Mouse (Mus musculus) heart, adult 8-10 months (tissue): ENCODE measurements at regions not wholly inside any gene's neighbourhood (a gene's known extent, or its start where the extent isn't known, plus 50 kb on each side); places are given as distances from the start of the nearest gene placed in this dataset.

Experiments
- DNase-seq: peaks from one replicate; pipeline ENCODE4 v3.0.0; 2022; ENCODE audit warnings: low spot score

DNA sequence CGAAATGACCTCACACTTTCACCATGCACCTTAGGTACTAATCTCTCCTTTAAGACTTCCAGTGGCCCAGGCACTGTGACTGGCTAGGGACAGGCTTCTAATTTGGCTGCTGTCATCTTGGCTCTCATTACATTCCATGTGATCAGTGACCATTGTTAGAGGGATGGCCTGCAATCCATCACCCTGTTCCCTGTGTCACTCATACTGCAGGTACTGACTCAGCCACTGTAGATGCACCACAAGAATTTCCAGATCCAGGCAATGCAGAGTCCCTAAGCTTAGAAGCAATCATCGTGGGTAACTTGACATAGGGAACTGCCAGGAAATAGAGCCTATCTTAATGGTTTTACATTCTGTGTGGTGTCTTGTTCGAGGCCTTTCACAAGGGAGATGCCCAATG, 92.1 kb upstream of the Krr1 start:
- no peak for DNase-seq

DNA sequence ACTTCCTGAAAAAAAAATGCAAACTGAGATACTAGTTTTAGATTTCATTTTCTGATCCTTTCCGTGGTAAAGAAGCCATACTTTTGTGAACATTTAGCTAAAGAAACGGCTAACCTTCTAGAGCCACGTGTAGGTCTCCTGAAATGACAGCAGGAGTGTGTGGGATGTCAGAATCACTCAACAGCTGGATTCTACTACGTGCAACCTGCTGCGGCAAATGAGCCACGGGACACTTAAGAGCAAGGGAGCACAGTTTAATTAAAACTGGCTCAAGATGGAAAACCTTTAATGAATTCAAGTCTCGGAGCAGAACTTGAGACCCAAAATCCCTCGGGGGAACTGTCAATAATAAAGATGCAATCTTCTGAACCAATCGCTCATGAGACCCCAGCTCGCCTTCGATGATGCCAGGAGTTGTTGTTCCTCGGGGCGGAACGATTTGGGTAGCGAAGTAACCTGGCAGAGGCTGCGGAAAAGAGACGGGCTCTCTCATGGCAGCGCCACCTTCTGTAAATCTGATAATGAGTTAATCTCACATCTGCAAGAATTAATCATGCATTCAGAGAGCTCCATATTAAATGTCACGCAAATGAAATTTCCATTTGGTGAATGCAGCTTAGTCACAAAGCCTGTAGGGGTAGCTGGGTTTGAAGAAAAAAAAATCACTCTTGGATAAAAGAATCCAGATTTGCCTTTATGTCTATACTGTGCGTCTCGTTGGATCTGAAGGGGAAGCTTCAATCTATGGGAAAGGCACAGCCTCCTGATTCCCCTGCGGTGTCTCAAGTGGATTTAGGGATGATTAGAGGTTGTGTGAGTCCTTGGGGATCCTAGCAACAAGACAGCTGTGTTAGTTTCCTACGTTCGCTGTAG, 90.9 kb upstream of the Krr1 start:
- DNase-seq, result no peak

DNA sequence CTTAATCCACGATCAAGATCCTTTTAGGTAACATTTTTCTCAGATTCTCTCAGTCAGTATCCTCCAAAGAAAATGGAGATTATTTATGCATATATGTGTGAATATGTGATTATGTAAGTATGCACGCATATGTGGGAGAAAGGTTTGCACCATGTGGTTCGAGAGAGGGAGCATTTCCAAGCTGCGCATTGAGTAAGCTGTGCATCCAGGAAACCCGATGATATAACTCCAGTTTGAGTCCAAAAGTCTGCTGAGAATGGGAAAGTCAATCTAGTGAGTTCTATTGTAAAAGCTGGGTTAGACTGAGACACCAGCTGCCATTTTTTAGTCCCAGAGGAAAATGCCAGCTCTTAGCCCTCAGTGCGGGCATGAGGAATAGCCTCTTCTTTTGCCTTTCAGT, 89.9 kb upstream of the Krr1 start:
- no peak for DNase-seq

DNA sequence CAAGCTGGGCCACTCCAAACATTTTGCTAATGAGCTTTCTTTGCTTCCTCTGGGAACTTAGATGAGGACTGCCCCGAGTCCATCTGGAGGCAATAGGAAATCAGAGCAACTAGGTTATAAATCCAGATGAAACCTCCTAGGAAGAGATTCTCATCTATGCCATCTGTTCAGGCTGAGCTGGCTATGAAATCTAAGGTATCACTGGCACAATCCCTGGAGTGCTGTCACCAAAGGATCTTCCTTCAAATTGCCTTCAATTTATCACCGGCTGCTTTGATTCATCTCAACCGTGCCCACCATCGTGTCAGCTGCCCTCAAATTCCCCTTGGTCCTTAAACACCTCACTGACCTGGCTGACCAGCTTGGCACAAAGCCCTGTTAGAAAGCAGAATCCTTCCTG, 87.8 kb upstream of the Krr1 start:
- no peak for DNase-seq

DNA sequence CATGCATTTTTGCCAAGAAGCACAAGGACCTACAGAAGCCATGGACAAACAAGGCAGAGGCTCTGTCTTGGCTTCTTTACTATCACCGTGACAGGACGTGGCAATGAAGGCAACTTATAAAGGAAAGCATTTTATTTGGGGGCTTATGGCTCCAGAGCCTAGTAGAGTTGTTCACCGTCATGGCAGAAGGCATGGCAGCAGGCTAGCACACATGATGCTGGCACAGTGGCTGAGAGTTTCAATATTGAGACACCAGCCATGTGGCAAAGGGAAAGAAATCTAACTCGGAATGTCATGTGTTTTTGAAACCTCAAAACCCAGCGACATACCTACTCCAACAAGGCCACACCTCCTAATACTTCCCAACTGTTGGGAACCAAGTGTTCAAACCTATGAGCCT, 83.4 kb upstream of the Krr1 start:
- no peak for DNase-seq

DNA sequence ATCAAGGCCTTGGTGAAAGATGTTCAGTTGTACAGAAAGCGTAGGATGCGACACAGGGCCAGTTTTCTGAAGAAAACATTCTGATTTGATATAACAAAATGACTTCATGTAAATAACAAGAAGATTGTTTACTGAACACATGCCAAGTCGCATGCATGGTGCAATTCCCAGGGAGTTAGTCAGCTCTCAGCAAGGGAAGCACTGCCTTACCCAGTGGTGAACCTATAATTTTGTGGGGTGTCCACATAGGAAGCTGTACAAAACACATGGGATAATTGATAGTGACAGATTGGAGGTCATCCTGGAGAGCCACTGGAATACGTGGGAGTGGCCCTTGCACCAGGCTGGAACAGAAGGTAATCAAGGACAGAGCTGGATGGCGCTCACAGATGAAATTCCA, 79.0 kb upstream of the Krr1 start:
- DNase-seq, result peak; percentile 13

DNA sequence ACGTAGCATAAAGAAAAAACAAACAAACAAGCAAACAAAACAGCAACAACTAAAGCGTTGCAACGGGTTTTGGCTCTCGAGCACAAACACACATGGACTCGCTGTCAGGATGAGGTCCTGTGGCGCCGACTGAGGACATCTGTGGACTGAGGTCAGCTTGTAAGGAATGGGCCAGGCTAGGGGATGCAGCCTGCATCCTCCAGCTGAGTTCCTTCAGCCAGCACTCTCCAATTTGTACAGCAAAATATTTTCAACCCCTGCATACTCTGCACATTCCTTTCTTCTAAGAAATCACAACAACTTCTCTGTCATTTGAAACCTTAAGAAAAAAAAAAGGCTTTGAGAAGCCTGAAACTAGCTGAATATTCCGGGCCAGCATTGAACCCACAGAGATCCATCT, 78.5 kb upstream of the Krr1 start:
- peak; percentile 45 for DNase-seq

DNA sequence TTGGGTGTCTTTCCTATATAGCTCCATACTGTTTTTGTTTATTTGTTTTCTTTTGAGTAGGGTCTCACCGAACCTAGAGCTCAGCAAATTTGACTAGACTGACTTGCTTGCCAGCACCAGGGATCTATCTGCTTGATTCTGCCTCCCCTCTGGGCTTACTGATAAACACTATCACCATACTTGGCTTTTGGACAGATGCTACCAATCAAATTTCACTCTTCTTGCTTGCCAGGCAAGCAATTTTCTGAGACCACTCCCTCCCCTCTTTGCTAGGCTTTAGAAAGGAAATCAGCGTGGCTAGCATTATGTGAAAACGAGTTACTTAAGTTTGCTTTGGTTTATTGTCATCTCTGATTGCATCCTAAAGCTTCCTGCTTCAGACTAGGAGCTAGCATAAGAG, 75.1 kb upstream of the Krr1 start:
- no peak for DNase-seq

DNA sequence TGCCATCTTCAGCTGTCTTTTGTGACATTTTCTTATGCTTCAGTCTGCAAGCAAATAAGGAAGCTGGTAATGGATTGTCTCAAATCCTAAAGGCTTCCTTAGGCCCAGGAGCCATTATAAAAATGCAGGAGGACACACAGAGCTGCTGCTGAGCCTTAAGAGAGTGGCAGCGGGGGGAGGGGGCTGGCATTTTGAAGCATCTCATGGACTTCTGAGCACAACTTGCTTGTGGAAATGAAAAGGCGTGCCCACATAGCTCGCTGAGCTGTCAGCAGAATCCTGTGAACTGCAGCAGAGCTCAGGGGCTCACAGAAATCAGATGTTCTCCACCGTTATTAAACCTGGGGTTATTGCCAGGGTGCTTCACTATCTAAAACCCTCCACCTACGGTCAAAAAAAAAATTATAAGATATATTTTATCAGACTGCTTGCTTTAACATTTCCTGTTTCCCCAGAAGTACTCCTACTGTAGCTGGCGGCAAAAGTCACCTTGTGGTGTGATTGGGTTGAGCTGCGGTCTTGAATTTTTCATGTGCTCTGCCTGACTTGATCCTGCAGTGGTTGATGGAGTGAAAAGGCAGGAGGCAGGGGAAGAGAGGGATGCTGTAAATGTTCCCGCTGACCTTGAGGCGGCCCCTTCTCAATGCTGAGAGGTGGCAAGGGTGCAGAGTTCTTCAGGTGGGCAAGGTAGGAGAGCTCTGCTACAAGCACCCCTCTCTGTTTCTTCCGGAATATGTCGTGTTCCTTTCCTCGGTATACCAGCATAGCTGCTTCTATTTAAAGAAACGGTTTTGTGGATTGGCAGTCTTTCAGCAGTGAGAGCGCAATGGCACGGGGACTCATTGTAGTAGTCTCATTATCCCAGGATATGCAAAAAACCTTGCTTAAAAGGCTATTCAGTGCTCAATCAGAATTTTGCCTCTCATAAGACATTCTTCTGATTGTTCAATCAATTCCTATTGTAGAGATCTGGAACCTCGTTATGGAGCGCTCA, 71.4 kb upstream of the Krr1 start:
- DNase-seq, result no peak

DNA sequence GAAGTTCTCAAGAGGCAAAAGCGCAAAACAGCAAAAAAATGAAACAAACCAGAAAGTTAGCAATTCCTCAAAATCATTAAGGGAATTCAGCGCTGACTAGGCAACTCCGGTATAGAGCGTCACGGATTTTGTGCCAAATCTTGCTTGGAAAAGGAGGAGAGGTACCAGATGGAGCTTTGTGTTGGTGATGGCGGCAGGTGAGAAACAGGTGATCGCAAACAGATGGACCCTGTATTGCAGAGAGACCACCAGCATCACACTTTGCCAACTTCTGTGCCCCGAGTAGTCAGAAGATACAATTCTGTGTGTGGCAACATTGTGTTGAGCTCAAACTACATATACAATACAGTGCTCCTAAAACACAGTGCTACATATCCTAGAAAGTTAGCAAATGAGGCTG, 68.5 kb upstream of the Krr1 start:
- DNase-seq, result no peak

DNA sequence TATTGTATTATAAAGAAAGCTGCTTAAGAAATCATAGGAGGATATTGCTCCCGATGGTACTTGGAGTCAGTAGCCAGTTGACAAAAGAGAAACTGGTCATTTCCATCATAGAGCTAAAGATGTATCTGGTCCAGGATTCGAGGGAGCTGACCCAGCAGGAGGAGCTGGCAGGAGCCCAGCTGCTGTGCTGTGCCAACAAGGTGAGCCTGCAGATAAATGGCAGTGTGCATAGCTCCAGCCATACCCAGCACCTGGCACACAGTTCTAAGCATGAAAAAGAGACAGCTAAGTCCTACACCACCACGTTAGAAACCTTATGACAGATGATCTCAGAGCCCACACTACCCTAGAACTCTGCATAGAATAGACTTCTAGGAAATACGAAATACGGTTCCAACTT, 64.6 kb upstream of the Krr1 start:
- DNase-seq, result no peak

DNA sequence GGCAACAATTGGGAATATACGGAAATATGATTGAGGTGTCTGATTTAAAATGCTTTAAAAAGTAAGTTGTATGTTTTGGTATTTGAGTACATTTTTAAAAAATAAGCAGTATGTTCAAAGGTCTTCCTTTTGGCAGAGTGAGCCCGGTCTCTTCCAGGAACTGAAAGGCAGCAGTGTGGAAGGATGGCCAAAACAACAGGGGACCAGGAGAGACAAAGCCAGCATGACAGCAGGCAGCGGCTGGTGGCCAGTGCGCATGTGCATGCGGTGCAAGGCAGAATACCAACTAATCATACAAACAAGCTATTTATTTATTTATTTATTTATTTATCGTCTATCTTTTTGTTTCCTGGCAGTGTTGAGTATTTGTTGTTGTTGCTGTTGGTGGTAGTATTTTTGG, 59.9 kb upstream of the Krr1 start:
- DNase-seq, result no peak

DNA sequence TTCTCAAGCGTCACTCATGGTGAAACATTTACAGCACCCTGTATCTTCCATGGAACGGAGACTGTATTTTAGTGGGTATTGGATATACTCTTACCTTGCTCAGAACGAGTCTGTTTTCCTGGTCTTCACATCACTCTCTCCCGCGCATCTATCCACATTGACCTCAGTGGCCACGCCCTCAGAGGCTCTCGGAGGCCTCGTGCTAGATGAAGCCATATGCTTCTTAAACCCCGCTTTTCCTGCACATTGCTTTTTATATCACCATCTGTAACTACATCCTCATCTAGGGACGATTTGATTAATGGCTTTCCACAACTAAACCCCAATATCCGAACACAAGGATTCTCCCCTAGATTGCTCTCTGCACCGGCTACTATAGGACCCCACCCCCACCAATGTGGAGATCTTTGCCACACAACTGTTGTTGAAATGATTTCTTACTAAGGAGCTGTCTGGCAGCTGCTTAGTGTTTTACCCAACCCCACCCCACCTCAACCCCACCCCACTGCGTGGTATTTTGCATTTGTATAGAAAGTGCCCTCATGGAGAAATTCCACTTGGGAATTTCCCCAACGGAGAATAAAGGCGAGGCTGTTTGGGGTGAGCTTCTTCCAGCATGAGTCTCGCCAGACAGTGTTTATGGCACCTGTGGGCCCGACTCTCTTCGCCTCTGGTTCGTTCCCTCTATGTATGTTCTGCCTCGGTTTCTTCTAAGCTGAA, 59.2 kb upstream of the Krr1 start:
- no peak for DNase-seq

DNA sequence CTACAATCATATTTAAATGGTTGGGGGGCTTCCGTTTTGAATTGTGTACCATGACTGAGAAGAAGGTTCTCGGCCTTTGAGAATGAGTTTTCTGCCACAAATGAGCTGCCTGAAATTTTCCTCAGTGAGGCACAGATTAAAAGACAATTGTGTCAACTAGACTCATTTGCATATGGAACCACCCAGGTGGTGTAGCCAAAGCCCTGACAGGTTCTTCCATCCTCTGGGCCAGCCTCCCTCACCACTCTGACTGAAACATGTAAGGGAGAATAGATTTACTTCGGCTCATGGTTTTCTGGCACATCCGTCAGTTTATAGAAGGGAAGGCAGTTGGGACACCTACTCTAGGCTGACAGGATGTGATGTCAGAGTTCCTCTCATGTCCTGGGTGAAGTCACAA, 58.2 kb upstream of the Krr1 start:
- DNase-seq, result no peak

DNA sequence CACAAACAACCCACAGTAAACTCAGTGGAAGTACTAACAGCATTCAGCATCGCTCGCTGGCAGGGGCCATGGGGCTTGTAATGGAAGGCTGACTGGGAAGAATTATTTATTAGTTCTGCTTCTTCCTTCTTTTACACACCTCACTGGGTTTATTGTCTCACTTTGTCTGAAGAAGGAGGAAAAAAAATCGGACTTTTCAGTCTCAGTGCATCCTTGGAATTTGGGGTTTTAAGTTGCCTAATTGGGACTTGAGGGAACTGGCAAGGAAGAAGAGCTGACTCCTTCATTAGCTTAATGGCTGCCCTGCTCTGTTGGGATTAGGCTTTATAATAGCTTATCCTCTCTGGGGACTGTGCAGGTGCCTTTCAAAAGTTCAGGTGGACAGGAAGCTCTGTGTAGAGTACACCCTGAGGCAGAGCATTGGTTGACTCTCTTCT, 54.4 kb upstream of the Krr1 start:
- DNase-seq, result no peak

DNA sequence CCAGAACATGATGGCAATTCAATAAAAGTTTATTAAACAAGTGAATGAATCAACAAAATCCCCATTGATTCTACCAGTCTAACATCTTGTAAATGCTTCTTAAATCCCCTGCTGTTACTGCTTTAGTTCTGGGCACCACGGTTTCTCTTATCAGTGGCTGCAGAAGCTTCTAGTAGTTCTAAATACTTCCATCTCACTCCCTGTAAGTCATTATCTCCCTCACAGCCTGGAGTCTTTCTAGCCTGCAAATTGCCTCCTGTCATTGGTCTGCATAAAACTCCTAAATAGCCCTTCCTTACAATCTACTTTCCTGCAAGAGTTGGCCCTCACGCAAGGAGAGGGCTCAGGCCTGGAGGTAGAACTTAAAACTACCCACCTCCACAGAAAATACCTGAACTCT, 53.0 kb upstream of the Krr1 start:
- DNase-seq, result no peak

DNA sequence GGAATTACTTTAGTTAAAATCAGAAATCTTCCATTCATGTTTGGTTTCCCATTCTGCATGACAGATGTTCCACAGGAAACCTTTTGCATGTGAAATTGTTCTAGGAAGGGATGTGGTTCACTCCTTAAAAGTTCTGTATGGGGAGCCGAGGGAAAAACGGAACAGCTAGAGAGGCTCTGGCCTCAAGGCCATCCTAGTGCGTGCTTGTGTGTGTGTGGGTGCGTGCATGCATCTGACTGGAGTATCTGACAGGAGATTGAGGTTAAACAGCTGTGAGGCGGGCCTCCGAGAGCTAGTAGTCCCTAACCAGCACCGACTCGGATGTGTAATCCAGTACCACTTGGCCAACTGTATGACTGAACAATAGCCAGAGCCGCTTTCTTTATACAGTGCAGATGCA, 51.0 kb upstream of the Krr1 start:
- DNase-seq, result no peak
